Mouse (Mus musculus) A20 (cell line): ENCODE data around the gene Fscn2.
A peak's percentile ranks its signal among the peaks of the same experiment; 100 is the strongest.

Source experiments
- DNase-seq: peaks from one replicate; pipeline ENCODE4 v3.0.0-alpha.2; 2011; ENCODE audit warnings: low read depth, low spot score

Gene Fscn2

DNA sequence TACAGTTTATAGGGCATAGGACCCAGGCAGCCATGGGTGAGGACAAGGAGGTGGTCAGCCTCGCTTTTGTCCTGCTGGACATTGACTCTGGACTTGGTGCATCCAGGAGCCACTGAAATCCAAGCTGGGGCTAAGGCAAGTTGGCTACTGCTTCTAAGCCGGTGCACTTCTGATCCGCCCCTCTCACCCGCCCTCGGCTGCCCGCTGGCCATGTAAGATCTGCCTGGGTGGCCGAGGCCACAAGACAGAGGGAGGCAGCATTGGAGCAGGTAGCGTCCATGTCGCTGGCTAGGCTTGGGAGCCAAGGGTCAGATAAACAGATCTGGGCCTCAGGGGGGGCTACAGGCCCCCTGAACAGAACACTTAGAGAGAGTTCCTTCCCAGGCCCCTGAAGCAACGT, at the start of gene Fscn2:
Fscn2 (plus strand) TSS at position 240 of the 400 bp plus-strand sequence.
- DNase-seq: no peak

GRCm38 (mm10) chr11:120311561-120311960, 49.8 kb upstream of the Fscn2 start:
- DNase-seq: no peak

DNA sequence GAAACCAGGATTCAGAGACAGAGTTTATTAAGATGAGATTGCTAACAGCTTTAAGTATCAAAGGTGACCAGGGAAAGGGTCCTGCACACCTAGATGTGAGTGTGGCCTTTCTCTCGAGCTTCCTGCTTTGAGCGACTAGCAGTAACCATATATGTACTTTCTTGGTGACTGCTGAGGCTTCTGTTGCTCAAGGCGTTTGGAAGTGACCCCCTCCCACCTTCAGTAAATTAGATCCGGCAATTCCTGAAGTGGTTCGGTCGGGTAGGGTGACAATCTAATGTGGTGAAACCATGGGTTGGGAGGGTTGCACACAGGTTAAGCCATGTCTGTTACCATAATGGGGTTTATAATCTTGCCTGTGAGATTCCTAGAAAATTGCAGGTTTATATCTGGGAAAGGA, 49.3 kb upstream of the Fscn2 start:
- DNase-seq: no peak

GRCm38 (mm10) chr11:120313906-120314685, 47.2 kb upstream of the Fscn2 start:
- no peak for DNase-seq

DNA sequence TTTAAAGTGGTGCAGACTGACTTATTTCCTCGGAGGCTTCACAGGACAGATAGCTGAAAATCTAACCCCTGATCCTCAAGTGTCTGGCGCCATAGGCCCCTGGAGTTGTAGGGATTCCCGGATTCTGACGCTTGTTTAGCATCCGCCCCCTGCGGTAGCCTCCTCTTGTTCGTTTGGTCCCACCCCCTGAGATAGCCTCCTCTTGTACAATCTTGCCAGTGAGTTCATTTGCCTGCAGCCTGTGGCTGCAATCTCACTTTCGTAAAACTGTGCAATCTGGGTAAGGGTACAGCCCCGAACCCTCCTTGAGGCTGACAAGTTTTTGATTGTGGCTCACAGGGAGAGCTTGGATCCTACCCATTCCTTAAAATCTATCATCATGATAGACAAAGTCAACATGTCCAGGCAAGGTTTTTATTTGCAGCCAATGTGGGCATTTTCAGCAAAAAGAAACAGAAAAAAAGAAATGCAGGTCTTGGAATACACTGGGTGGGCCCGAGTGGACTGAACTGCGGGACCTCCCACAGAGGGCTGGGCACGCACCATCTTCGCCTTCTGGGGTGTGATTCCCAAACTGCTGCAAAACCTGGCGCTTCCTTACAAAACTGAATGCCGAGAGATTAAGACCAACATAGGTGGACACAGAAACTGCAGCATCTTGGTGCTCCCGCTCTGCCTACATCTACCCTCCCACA, 46.5 kb upstream of the Fscn2 start:
- no peak for DNase-seq

DNA sequence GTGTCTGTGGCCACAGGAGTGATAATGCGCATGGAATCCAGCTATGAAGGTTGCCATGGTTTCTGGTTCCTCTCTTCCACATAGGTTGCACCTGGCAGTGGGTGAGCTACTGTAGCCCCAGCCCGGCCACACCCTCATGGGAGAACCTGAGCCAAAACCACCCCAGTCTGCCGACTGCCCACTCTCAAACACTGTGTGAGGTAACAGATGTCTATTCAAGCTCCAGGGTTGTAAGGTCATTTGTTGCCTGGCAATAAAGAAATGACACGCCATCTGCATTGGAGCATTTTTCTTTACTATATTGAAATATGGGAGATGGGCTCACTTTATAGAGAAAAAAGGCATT, 45.9 kb upstream of the Fscn2 start:
- no peak for DNase-seq

DNA sequence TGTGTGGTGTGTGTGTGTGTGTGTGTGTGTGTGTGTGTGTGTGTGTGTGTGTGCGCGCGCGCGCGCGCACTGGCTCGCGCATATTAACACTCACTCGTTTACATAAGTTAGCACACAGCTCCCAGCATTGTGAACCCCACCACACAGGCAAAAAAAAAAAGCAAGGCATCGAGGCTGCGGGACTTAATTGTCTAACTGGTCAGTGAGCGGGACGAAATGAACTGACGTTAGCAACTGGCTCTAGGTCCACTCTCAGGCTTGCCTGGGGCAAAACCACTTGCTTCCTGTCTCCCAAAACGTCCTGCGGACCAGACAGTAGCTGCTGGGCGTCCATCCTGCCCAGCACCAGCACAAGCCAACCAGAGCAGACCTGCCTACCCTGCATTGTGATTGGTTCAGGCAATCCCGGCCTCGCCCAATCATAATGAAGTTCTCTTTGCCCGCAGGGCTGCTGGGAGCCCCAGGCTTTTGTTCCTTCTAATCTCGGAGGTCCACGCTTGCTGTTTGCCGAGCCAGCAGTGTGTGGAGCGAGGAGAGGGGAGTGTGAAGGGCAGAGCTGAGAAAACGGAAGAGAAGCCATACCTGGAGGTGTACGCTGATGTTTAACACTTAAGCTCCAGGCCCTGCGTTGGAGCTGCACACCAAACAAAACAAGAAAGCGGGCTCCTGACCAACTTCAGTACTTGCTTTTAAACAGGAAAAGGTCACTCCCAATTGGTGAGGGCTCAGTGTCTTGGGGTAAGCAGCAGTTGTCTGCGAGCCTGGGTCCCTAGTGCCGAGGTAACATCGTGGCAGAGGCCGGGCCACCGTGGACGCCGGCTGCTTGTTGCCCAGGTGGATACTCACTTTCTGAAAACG, 45.3 kb upstream of the Fscn2 start:
- DNase-seq: peak; percentile 96

GRCm38 (mm10) chr11:120316690-120317254, 44.6 kb upstream of the Fscn2 start:
- DNase-seq: peak; percentile 48

DNA sequence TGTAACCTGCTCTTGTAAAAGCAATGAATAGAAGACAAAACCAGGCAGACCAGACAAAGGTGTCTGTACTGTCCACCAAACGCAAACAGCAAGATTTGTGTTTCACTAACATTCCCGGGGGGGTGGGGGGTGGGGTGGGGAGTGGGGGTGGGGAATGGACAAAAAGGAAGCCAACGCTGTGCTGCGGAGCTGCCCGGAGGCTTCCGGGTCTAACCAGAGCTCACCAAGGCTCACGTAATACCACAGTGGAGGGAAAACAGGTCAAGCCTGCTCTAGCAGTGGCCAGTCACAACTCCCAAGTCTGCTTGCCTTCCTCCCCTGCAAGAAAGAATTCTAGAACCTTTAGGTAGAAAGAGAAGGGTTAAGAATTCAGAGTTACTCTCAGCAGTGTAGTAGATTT, 43.9 kb upstream of the Fscn2 start:
- DNase-seq: no peak

GRCm38 (mm10) chr11:120319310-120319709, 42.0 kb upstream of the Fscn2 start:
- no peak for DNase-seq

- no peak for DNase-seq
Observed at GRCm38 (mm10) chr11:120320156-120320555, 41.2 kb upstream of the Fscn2 start.

DNA sequence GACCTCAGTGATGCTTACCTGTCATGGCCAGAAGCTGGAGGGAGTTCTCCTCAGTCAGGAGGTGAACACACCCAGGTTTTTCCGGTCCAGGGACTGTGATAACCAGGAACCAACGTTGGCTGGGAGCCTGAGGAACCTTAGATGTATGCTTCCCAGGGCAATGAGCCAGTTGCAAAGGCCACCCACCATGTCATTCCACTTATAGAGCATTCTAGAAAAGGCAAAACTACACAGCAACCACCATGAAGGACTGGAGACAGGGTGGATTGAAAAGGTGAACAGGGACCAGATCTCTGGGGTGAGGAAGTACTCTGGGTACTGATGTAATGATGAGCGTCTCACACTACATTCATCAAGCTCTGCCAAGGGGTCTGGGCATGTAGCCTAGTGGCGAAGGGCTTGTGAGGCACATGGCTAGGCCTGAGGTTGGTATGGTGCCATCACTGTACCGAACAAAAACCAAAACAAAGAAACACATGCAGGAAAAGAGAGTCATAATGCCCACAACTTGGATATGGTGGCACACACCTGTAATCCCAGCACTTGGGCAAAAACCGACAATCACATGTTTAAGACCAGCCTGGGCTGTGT, 25.8 kb upstream of the Fscn2 start:
- no peak for DNase-seq

- DNase-seq: no peak
Observed at GRCm38 (mm10) chr11:120337447-120337846, 23.9 kb upstream of the Fscn2 start.

DNA sequence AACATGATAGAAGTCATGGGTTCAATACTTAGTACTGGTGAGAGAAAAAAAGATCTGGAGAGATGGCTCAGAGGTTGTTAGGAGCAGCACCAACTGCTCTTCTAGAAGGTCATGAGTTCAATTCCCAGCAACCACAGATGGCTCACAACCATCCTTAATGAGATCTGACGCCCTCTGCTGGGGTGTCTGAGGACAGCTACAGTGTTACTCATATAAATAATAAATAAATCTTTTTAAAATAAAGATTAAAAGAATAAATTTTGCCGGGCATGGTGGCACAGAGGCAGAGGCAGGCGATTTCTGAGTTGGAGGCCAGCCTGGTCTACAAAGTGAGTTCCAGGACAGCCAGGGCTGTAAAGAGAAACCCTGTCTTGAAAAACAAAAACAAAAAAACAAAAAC, 22.5 kb upstream of the Fscn2 start:
- DNase-seq: no peak

DNA sequence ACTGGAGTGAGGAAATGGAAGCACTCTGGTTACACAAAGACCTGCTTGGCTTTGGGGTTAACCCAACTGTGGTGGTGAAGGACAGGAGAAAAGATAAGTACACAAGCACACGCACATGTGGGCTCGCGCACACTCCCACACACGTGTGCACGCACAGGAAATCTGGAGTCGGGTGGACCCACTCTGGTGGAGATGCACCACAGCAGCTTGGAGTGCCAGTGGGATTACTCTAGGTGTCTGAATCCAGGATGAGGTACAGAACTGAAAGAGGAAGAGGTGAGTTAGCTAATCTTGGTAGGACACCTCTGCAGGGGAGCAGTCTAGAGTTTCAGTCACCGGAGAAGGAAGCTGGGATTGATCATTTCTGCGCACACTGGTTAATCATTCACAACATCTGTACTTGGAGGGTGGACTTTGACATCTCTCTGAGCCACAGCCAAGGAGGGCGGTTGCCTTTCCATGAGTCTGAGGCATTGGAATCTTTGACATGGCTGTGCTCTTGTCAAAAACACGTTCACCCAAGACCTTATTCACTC, 21.3 kb upstream of the Fscn2 start:
- DNase-seq: no peak

DNA sequence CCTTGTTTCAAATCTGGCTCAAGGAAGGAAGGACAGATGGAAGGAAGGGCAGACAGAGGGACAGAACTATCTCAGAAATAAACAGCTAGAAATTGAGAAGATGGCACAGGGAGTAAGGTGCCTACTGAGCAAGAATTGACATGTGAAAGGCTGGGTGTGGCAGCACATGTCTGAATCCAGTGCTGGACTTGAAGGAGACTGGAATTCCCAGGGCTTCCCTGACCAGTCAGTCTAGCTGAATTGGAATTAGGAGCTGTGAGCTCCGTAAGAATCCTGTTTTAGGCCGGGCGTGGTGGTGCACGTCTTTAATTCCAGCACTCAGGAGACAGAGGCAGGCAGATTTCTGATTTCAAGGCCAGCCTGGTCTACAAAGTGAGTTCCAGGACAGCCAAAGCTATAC, 19.7 kb upstream of the Fscn2 start:
- no peak for DNase-seq

DNA sequence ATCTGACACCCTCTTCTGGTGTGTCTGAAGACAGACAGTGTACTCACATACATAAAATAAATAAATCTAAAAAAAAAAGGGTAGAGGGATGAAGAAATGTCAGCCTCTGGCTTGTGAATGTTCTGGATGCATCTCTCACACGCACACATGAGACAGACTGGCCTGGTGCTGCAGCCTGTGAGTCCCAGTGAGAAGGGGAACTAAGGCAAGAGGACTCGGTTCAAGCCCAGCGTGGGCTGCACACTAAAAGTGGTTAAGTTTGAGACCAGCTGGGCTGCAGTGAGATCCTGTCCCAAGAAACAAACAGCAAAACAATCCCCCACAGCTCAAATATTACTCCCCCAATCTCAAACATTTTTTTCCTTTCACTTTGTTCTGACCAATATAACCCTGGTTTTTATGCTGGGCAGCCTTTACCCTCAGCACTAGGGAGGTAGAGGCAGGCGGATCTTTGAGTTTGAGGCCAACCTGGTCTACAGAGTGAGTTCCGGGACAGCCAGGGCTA, 18.6 kb upstream of the Fscn2 start:
- DNase-seq: no peak

DNA sequence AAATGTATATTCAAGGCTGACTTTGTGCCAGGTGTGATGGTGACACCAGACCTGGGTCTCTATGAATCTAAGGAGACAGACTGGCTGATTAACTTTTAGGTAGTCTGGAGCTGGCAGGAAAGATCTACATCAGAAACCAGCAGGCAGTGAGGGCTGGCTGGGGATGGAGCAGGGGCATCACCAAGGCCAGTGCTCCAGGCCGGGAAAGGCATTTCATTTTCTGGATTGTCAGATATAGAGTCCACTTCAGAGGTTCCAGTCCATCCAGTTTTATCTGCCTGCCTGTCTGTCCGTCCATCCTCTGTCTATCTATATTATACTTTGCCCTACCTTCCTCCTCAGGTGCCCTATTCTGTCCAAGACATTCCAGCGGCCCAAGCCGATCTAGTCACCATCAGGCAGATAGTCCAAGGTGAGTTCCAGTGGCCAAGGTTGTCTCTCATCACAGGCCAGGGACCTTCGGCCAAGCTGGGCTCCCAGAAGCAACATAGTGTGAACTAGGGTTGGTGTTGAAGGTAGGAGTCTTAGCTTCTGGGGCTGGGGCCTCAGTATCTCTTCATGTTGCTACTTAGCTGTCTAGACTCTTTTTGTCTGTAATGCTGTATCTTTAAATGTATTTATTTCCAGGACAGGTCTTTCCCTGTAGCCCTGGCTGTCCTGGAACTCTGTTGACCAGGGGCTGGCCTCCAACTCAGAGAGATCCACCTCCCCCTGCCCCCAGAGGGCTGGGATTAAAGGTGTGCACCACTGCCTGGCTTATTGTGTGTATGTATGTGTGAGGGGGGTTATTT, 17.6 kb upstream of the Fscn2 start:
- DNase-seq: peak; percentile 33

DNA sequence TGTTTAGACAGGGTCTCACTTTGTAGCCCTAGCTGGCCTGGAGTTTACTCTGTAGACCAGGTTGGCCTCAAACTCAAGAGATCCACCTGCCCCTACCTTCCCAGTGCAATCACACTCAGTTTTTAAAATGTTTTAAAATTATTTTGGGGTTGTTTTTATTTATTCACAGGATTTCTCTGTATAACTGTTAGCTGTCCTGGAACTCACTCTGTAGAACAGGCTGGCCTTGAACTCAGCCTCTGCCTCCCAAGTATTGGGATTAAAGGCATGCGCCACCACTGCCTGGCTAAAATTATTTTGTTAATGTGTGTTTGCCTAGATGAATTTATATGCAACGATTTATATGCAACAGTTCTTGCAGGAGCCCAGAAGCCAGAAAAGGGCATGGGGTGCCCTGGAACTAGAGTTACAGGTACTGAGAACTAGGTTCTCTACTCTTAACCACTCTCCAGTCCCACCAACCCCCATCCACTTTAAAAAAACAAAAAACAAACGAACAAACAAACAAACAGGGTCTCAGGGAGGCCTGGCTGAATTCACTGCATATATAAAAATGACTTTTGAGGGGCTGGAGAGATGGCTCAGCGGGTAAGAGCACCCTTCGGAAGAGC, 16.9 kb upstream of the Fscn2 start:
- DNase-seq: peak; percentile 37
